Mouse (Mus musculus) brain, embryonic 14.5 days (tissue): ENCODE results near the gene Prpf19.

Experiments used
- CTCF ChIP-seq: fragments of 200-500 bp; IDR thresholded peaks from 2 replicates; pipeline ENCODE4 v1.5.1; 2012; ENCODE audit warnings: inconsistent platforms, mild to moderate bottlenecking, moderate library complexity, borderline replicate concordance; ENCODE audit not compliant: insufficient read depth, insufficient read length; ENCODE audit errors: extremely low read depth
- POLR2A ChIP-seq: fragments of 200-500 bp; IDR thresholded peaks from 2 replicates; pipeline ENCODE4 v1.6.1; 2012; ENCODE audit warnings: mild to moderate bottlenecking, inconsistent platforms, borderline replicate concordance; ENCODE audit not compliant: poor library complexity, insufficient read depth, insufficient read length, severe bottlenecking; ENCODE audit errors: extremely low read depth

DNA sequence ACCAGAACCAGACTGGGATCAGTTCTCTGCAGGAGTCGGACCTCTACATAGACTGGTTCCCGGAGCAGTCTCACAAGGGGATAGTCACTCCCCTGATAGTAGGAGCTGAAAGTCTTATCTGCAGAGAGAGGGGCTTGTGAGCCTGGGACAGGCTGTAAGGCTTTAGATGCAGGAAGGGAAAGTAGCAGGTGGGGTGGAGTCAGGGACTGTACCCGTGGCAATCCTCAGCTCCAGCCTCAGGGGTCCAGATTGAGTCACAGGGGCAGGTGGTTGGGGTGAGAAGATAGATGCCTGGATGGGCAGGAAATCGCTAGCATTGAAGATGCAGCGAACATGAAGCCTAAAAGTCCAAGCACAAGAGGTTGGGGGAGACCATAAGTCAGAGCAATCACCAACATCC, 21.5 kb downstream of the Prpf19 start:
- TF ChIP-seq CTCF (no peak), POLR2A (no peak)
